Mouse (Mus musculus): ENCODE measurements around the gene Cox15. TPM values are rescaled to one million over a fixed set of nuclear protein-coding genes. Genes with fewer than 3 reads are reported as not detected.

Cox15 gene
- polyA plus RNA-seq, 1 experiment from 2014 or later, result 11.2 TPM

DNA sequence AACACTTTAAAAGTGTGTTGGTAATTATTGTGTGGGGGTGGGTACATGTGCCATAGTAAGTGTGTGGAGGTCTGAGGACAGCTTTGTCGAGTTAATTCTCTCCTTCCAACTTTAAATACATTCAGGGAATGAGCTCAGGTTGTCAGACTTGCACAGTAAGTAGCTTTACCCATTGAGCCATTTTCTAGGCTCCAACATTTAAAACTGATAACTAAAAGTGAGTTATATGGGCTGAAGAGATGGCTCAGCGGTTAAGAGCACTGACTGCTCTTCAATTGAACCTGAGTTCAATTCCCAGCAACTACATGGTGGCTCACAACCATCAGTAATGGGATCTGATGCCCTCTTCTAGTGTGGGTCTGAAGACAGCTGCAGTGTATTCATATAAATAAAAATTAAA, 1.4 kb upstream of the Cox15 start:
- Histone ChIP-seq H3K9ac (no peak overlapping the region), H3K27me3 (no peaks in the 10 kb centered on the region), H3K4me3 (no peak overlapping the region), H3K4me1 (no peaks in the 10 kb centered on the region), H3K9me3 (no peaks in the 10 kb centered on the region), H3K27ac (no peak overlapping the region), H3K4me2 (no peak overlapping the region), H3K36me3 (peaks cover 8% of the 10 kb centered on the region)
- 76% methylated on average over 2 of the region's 2 CpGs for WGBS
- no peak for ATAC-seq (ENCODE audit: borderline replicate concordance, extremely low read depth, low FRiP score, low TSS enrichment)

DNA sequence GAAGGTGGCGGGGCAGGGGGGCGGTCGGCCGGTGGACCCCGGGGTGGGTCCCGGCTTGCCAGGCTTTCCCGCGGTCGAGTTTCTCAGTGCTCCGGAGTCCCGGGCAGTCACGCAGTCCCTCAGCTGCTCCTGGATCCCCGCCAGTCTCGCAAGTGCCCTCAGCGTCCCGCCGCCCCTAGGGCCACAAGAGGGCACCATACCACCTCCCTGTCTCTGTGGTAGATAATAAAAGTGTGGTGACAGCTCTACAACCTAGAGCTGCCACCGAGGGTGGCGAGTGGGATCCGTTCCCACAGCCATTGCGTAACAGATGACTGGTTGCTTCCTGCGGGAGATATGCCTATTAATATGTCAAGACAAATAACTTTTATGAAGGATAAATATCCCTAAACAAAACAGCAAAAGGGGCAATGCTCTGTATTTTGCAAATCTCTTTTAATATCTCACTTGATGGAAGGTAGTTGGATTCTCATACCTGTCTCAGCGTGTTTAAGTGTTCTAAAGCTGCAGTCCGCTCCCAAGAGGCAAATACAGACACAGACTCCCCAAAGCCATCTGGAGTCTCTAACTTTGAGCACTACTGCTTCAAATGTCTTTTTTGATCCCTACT, 531 bp upstream of the Cox15 start:
- H3K9me3 ChIP-seq, result no peaks in the 10 kb centered on the region
- peak overlapping the region; percentile 56 for H3K4me2 ChIP-seq
- peak overlapping the region; percentile 77 for H3K9ac ChIP-seq
- H3K36me3 ChIP-seq, result peaks cover 16% of the 10 kb centered on the region
- no peaks in the 10 kb centered on the region for H3K4me1 ChIP-seq
- peak overlapping the region; percentile 74 for H3K4me3 ChIP-seq
- H3K27me3 ChIP-seq, result no peaks in the 10 kb centered on the region
- ATAC-seq (ENCODE audit: borderline replicate concordance, extremely low read depth, low FRiP score, low TSS enrichment), result peak; percentile 90
- under 1% methylated on average over 24 of the region's 24 CpGs for WGBS
- H3K27ac ChIP-seq, result peak overlapping the region; percentile 99

DNA sequence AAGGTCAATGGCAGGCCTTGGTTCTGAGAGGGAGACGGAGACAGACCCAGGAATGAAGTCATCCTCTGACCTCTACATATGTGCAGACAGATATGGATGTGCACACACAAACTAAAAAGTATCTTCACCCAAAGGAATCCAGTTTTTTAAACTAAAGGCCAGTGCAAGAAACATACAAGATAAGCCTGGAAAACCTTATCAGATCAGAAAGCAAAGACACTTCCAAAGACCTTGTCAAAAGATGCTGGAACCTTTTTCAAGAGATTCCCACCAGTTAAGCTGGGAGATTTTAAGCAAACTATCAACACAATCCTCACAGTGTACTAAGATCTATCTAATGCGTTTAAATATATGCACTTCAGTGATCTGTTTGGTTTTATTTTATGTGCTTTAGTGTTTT, 2.8 kb downstream of the Cox15 start:
- H3K27ac ChIP-seq, result no peak overlapping the region
- ATAC-seq (ENCODE audit: borderline replicate concordance, extremely low read depth, low FRiP score, low TSS enrichment), result no peak
- WGBS, result 93% methylated on average over 2 of the region's 2 CpGs
- no peaks in the 10 kb centered on the region for H3K4me1 ChIP-seq
- peaks cover 44% of the 10 kb centered on the region for H3K36me3 ChIP-seq
- no peaks in the 10 kb centered on the region for H3K9me3 ChIP-seq
- no peak overlapping the region for H3K4me2 ChIP-seq
- no peak overlapping the region for H3K4me3 ChIP-seq
- H3K27me3 ChIP-seq, result no peaks in the 10 kb centered on the region
- no peak overlapping the region for H3K9ac ChIP-seq

DNA sequence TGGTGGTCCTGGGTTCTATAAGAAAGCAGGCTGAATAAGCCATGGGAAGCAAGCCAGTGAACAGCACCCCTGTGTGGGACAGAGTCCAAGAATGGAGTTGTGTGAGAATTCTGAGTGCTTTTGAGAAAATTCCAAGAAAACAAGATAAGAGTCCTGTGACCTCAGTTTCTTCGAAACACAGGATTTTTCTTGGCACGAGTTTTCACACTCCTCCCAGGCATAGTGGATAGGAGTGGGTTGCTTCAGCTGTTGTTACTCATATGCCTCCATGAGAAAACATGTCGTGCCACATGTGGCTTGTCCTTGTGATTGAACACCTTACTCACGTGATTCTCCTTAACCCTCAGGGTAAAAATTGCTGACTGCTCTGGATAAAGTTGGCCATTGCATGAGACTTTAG, 4.9 kb downstream of the Cox15 start:
- Histone ChIP-seq H3K36me3 (peaks cover 61% of the 10 kb centered on the region), H3K27me3 (no peaks in the 10 kb centered on the region), H3K4me1 (no peaks in the 10 kb centered on the region), H3K27ac (no peak overlapping the region), H3K4me3 (no peak overlapping the region), H3K9ac (no peak overlapping the region), H3K9me3 (no peaks in the 10 kb centered on the region), H3K4me2 (no peak overlapping the region)
- ATAC-seq (ENCODE audit: borderline replicate concordance, extremely low read depth, low FRiP score, low TSS enrichment), result no peak
- 63% methylated on average over 4 of the region's 4 CpGs for WGBS

DNA sequence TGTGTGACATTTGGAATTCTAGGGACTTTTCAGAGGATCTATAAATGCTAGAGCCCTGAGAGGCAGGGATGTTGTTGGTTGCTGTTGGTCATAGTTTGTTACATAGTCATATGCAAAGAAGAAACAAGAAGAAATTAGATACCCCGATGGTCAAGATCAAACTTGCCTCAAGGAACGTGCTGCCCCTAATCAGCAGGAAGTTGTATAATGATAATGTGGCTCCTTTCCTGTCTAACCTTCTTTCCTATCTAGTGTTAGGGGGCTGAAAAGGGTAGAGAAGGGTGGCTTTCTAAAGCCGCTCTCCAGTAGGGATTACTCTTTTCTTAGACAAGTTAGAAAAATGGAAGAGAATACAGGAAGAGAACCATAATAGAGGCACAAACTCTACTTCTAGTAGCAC, 7.1 kb downstream of the Cox15 start:
- WGBS, result 87% methylated on average over 3 of the region's 3 CpGs

DNA sequence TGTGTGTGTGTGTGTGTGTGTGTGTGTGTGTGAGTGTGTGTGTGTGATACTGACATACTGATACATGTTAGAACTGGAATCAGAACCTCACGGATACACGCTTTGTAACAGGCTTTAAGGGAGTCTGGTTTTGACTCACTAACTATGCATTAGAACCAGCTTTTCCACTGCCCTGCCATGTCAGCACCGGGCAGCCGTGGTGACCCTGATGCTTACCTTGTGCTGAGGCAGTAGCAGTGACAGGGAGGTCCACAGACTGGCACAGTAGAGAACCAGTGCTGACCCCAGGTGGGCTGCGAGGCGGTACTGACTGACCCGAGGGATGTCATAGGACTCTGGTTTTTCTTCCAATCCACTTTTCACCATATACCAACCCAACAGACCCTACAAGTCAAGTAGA, 9.4 kb downstream of the Cox15 start:
- Histone ChIP-seq H3K9ac (no peak overlapping the region), H3K27me3 (no peaks in the 10 kb centered on the region), H3K4me3 (no peak overlapping the region), H3K9me3 (no peaks in the 10 kb centered on the region), H3K36me3 (peaks cover 81% of the 10 kb centered on the region), H3K4me1 (no peaks in the 10 kb centered on the region), H3K27ac (no peak overlapping the region), H3K4me2 (no peak overlapping the region)
- no peak for ATAC-seq (ENCODE audit: borderline replicate concordance, extremely low read depth, low FRiP score, low TSS enrichment)
- 94% methylated on average over 7 of the region's 7 CpGs for WGBS

More for the DNA sequence above, 7.1 kb downstream of the Cox15 start:
- no peaks in the 10 kb centered on the region for H3K27me3 ChIP-seq
- H3K36me3 ChIP-seq, result peaks cover 77% of the 10 kb centered on the region
- H3K9me3 ChIP-seq, result no peaks in the 10 kb centered on the region
- ATAC-seq (ENCODE audit: borderline replicate concordance, extremely low read depth, low FRiP score, low TSS enrichment), result no peak
- no peak overlapping the region for H3K9ac ChIP-seq
- H3K4me2 ChIP-seq, result no peak overlapping the region
- H3K4me3 ChIP-seq, result no peak overlapping the region
- H3K27ac ChIP-seq, result no peak overlapping the region
- H3K4me1 ChIP-seq, result no peaks in the 10 kb centered on the region

DNA sequence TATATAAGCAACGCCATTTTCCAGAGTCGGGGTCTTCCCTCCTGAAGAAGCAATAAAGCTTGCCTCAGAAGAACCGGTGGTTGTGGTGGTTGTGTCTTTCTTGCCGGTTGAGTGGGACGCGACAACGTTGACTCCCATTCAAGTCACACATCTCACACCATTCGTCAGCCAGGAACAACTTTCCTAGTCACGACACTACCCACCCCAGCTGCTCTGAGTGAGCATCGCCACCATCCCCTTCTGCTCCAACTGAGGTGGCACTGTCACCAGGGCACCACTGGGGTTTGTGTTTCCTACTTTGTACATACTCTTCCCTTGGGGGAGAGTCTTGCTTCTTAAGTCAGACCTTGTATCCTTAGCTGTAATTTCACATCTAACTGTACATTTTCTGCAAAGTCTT, 14.4 kb downstream of the Cox15 start:
- 92% methylated on average over 10 of the region's 10 CpGs for WGBS
- Histone ChIP-seq H3K4me2 (no peak overlapping the region), H3K27me3 (no peaks in the 10 kb centered on the region), H3K36me3 (peaks cover 73% of the 10 kb centered on the region), H3K9ac (no peak overlapping the region), H3K4me1 (no peaks in the 10 kb centered on the region), H3K27ac (no peak overlapping the region), H3K4me3 (no peak overlapping the region), H3K9me3 (no peaks in the 10 kb centered on the region)
- ATAC-seq (ENCODE audit: borderline replicate concordance, extremely low read depth, low FRiP score, low TSS enrichment), result no peak

DNA sequence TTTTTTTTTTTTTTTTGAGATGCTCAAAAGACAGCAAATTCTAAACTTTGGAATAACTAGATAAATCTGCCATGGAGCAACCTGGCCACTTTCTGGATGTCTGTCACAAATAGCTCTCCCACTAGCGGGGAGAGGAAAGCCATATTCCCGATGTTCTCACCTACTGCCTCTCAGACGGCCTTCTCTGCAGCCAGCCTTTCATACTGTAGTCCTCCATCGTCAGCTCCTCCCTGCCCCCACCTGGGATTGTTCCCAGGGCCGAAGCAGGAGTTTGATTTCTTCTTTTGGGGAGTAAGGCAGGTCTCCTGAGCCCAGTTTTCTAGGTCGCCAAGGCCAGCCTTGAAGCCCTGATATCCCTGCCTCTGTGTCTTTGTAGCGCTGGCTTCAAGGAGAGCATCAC, 21.6 kb downstream of the Cox15 start:
- Histone ChIP-seq H3K36me3 (peaks cover 35% of the 10 kb centered on the region), H3K27ac (no peak overlapping the region), H3K4me2 (no peak overlapping the region), H3K9ac (no peak overlapping the region), H3K9me3 (no peaks in the 10 kb centered on the region), H3K4me1 (no peaks in the 10 kb centered on the region), H3K27me3 (no peaks in the 10 kb centered on the region), H3K4me3 (no peak overlapping the region)
- WGBS, result 58% methylated on average over 7 of the region's 7 CpGs
- ATAC-seq (ENCODE audit: borderline replicate concordance, extremely low read depth, low FRiP score, low TSS enrichment), result no peak

DNA sequence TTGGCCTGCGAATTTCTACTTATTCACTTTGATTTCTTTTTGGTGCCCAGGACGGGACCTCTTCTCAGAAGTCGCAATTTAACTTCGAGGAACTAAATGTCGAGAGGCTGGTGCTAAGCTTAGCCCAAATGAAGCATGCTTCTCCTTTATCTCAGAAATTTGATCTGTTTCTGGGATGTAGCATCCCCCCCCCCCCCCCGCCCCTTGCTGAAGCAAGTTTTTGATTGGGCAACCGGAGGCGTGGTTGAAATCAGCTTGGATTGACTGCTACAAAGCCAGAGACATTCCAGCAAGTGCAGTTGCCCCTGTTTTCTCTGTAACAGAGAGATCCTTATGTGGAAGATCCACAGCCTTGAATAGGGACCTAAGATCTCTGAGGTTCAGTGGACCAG, 22.8 kb downstream of the Cox15 start:
- no peaks in the 10 kb centered on the region for H3K4me1 ChIP-seq
- no peak overlapping the region for H3K9ac ChIP-seq
- no peak overlapping the region for H3K27ac ChIP-seq
- WGBS, result 30% methylated on average over 8 of the region's 8 CpGs
- ATAC-seq (ENCODE audit: borderline replicate concordance, extremely low read depth, low FRiP score, low TSS enrichment), result no peak
- H3K9me3 ChIP-seq, result no peaks in the 10 kb centered on the region
- peak overlapping the region; percentile 26 for H3K4me3 ChIP-seq
- H3K4me2 ChIP-seq, result peak overlapping the region; percentile 44
- H3K36me3 ChIP-seq, result peaks cover 36% of the 10 kb centered on the region
- no peaks in the 10 kb centered on the region for H3K27me3 ChIP-seq

DNA sequence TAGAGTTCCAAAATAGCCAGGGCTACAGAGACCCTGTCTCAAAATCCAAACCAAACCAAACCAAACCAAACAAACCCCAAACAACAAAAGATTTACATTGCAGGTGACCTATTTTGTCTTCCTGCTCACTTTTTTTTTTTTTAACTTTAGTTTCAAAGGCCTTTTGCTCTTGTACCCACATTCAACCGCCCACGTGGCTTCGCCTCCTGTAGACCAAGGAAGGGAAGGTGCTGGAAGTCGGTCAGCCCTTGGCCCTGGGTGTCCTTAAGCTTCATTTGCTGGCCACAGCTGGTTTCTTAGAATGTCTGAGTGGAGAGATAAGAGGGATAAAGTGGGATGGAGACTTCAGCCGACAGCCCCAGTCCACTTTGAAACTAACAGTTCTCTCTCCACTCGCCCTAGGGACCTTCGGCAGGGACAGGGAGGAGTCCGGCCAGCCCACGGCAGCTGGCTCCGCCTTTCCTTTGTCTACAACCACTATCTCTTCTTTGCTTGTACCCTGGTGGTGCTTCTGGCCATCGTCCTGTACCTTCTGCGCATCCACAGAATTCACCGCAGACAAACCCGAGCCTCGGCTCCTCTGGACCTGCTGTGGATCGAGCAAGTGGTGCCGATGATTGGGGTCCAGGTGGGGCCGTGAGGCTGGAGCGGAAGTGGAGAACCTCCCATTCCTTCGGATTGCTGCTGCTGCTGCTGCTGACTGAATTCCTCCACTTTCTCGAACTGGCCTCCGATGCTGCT, 23.3 kb downstream of the Cox15 start:
- H3K36me3 ChIP-seq, result peaks cover 34% of the 10 kb centered on the region
- ATAC-seq (ENCODE audit: borderline replicate concordance, extremely low read depth, low FRiP score, low TSS enrichment), result peak; percentile 57; the same call in 1 of the 2 replicates

DNA sequence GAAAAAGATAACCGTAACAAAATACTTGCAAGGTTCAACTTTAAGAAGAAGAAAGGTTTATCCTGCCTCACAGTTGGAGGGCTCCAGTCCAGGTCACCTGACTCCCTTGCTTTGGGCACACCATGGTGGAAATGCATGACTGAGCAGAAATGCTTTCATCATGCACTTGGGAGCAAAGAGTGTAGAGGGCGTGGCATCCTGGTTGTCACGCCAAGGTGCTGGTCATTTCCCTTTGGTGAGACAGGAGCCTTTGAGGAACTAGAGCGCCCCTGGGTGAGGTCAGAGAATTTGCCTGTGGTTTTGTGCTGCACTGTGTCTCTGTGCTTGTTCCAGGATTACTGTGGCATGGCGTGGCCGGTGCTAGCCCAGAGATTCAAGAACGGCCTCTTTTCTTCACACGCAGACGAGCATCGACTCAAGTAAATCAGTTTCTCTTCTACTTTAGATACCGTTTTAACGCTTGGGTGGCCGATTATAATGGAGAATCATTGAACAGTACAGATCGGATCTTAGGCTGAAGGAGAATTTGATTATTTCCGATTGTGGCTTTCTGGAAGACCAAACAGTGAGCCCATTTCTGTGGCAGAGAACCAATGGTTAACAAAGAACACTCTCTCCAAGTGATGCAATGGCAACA, 26.2 kb downstream of the Cox15 start:
- no peak for ATAC-seq (ENCODE audit: borderline replicate concordance, extremely low read depth, low FRiP score, low TSS enrichment)
- Histone ChIP-seq H3K9ac (no peak overlapping the region), H3K27ac (no peak overlapping the region), H3K4me3 (no peak overlapping the region), H3K4me1 (no peaks in the 10 kb centered on the region), H3K36me3 (peaks cover 35% of the 10 kb centered on the region), H3K9me3 (no peaks in the 10 kb centered on the region), H3K27me3 (no peaks in the 10 kb centered on the region), H3K4me2 (no peak overlapping the region)
- WGBS, result 95% methylated on average over 15 of the region's 15 CpGs

More for the DNA sequence above, 23.3 kb downstream of the Cox15 start:
- no peak overlapping the region; the same call in 1 of the 2 replicates for H3K9ac ChIP-seq
- H3K4me2 ChIP-seq, result peak overlapping the region; percentile 44
- H3K4me3 ChIP-seq, result peak overlapping the region; percentile 26
- 39% methylated on average over 22 of the region's 22 CpGs for WGBS
- no peaks in the 10 kb centered on the region for H3K27me3 ChIP-seq
- no peak overlapping the region for H3K27ac ChIP-seq
- H3K4me1 ChIP-seq, result no peaks in the 10 kb centered on the region
- H3K9me3 ChIP-seq, result no peaks in the 10 kb centered on the region

DNA sequence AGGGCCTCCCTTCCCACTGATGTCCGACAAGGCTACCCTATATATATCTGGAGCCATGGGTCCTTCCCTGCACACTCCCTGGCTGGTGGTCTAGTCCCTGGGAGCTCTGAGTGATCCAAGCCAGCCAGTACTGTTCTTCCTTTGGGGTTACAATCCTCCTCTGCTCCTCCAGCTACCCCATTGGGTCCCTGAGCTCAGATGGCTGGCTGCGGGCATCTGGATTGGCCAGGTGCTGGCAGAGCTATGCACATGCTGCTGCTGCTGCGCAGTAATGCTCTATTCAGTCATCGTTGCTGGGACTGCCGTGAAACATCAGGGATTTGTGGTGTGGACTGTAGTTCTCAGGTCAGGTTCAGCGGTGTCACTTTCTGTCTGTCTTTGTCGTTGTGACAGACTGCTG, 28.0 kb downstream of the Cox15 start:
- no peak for ATAC-seq (ENCODE audit: borderline replicate concordance, extremely low read depth, low FRiP score, low TSS enrichment)
- H3K9me3 ChIP-seq, result no peaks in the 10 kb centered on the region
- no peaks in the 10 kb centered on the region for H3K27me3 ChIP-seq
- no peak overlapping the region for H3K4me3 ChIP-seq
- no peaks in the 10 kb centered on the region for H3K4me1 ChIP-seq
- 88% methylated on average over 7 of the region's 7 CpGs for WGBS
- H3K4me2 ChIP-seq, result no peak overlapping the region
- no peak overlapping the region for H3K9ac ChIP-seq
- no peak overlapping the region for H3K27ac ChIP-seq
- H3K36me3 ChIP-seq, result peaks cover 37% of the 10 kb centered on the region

All from lung, embryonic 15.5 days (tissue).